Mouse (Mus musculus): ENCODE measurements around the gene Sgsm2. TPM values are rescaled to one million over a fixed set of nuclear protein-coding genes. Genes with fewer than 3 reads are reported as not detected.
A peak's percentile ranks its signal among the peaks of the same experiment; 100 is the strongest.
"Not testable (repeated sequence)": the region's sequence is repeated elsewhere in the genome, so short reads cannot be mapped to it uniquely, and the experiment has no call there.

The Sgsm2 gene
- polyA plus RNA-seq, 1 experiment from 2014 or later: 6.5 TPM

DNA sequence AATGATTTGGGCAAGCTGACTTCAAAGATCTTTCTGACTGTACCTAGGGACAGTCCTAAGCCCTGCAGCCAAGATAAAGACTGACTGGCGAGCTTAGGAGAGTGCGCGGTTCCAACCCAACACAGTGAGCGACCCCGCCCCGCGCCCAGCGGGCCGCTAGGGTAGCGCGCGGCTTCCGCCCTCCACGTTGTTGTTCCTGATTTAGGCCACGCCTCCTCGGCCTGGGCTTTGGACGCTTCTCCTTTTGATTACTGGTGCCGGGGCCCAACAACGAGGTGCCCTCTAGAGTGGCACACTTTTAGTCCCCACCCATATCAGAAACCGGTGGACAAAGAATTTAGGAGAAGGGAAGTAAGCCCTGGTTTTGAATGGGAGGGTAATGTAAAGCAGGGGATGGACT, 67.0 kb downstream of the Sgsm2 start:
- Histone ChIP-seq H3K4me1 (peaks cover 63% of the 10 kb centered on the region), H3K27ac (peak overlapping the region; percentile 91), H3K4me3 (peak overlapping the region; percentile 90), H3K9me3 (no peaks in the 10 kb centered on the region), H3K27me3 (ENCODE audit: poor library complexity, severe bottlenecking) (peaks cover 13% of the 10 kb centered on the region), H3K36me3 (replicated peaks) (no peaks in the 10 kb centered on the region)
- DNase-seq (ENCODE audit: extremely low spot score, low spot score): peak; percentile 85
- under 1% methylated on average over 20 of the region's 20 CpGs for WGBS

DNA sequence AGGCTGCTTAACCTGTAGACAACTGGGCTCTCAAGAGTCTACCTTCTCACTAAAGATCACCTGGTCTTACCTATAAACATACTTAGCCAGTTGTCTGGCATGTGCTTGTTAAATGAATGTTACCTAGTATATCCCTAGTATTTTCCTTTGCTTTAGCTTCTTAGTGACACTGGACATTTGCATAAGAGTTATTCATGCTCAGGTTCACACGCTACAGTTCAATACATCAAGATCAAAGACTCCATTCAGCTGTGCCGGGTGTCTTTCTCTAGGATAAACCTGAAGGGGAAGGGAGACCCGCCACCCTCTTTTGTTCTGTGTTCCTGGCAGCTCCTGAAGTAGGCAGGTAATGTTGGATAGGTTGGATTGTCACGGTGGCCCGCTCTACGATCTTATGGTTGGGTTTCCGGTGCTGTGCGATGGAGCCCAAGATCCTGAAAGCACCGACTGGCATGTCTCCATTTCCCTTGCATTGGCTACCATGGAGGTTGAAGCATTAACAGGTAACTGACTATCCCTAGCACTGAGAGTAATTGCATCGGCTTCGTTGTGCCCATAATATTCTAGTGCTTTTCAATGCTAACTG, 67.8 kb downstream of the Sgsm2 start:
- peaks cover 56% of the 10 kb centered on the region for H3K4me1 ChIP-seq
- 14% methylated on average over 11 of the region's 11 CpGs for WGBS
- H3K27ac ChIP-seq: no peak overlapping the region
- no peaks in the 10 kb centered on the region for H3K9me3 ChIP-seq
- DNase-seq (ENCODE audit: extremely low spot score, low spot score): no peak
- peaks cover 13% of the 10 kb centered on the region for H3K27me3 ChIP-seq (ENCODE audit: poor library complexity, severe bottlenecking)
- H3K36me3 ChIP-seq (replicated peaks): 0 out of 2 replicates have a peak, but pooled peaks cover 3% of the 10 kb centered on the region
- peak overlapping the region; percentile 90 for H3K4me3 ChIP-seq

DNA sequence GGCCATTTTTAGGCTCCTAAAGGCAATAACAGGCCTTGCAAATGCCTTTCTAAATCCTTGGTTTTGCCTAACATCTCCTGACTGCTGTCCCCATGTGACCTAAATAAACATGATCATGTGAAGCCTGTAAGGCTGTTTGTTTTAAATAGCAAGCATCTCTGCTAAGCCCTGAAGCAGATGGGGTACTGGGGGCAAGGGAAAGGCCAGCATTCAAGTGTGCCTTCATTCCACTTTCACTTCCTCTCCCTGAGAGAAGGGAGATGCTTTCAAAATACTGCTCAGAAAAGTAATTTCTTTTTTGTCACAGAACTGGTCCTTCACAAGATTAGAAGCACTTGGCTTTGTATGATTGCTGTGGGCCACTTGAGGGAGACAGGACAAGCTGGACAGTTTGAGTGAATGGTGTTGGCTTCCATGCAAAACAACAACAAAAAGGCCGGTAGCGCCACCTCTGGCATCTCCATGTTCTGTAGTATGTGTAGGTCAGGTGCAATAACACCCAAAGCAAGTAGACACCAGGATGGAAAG, 68.4 kb downstream of the Sgsm2 start:
- Histone ChIP-seq H3K27ac (no peak overlapping the region), H3K4me3 (peak overlapping the region; percentile 90; the same call in 1 of the 2 replicates), H3K9me3 (no peaks in the 10 kb centered on the region), H3K27me3 (ENCODE audit: poor library complexity, severe bottlenecking) (peaks cover 13% of the 10 kb centered on the region), H3K36me3 (replicated peaks) (peaks cover 4% of the 10 kb centered on the region; the same call in 1 of the 2 replicates), H3K4me1 (peaks cover 50% of the 10 kb centered on the region)
- no peak for DNase-seq (ENCODE audit: extremely low spot score, low spot score)
- 30% methylated on average over 2 of the region's 2 CpGs for WGBS

DNA sequence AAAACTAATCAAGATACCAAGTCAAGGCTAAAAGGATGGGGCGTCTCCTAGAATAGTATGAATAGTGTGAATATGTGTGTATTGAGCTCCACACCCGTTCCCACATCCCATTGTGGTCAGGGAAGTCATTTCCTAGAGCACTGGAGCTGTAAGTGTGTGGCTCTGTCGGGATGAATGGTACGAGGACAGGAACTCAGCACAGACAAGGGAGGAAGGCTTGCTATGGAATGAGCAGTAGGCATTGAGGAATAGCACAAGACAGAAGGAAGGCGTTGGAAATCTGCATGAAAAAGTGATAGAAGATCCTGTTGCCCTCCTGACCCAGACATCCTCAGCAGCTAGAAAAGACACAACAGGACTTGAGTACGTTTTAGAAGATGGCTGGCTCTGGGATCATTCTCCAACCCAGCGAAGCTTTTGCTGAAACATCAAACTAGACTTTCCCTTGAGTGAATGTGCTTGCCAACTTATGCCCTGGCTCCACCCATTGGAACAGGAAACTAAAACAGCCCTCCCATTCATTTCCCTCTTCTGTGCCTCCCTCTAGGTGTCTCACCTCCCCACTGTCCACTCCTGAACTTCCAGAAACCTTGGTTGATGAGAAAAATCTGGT, 69.0 kb downstream of the Sgsm2 start:
- 76% methylated on average over 7 of the region's 7 CpGs for WGBS
- no peaks in the 10 kb centered on the region for H3K9me3 ChIP-seq

DNA sequence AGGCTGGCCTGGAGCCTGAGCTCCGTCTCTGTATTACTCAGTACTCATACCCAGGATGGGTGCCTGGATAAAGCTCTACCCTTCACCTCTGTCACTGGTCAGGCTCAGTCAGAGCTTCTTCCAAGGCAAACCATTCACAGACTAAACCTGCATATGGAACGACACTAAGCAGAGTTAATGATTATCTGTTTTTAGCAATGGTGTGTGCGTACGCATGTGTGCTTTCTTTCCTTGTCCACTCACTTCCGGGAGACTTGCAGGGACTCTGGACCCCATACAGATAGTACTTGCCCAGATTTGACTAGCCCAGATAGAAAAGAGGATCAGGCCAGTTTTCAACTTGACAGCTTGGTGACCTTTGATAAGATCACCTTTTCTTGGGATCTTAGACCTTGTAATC, 70.2 kb downstream of the Sgsm2 start:
- H3K4me1 ChIP-seq: peaks cover 32% of the 10 kb centered on the region
- no peaks in the 10 kb centered on the region for H3K9me3 ChIP-seq
- H3K27ac ChIP-seq: no peak overlapping the region
- WGBS: 95% methylated on average over 5 of the region's 5 CpGs
- DNase-seq (ENCODE audit: extremely low spot score, low spot score): no peak
- H3K4me3 ChIP-seq: no peak overlapping the region
- peaks cover 13% of the 10 kb centered on the region for H3K27me3 ChIP-seq (ENCODE audit: poor library complexity, severe bottlenecking)
- peaks cover 10% of the 10 kb centered on the region; the same call in 1 of the 2 replicates for H3K36me3 ChIP-seq (replicated peaks)

More for the DNA sequence above, 69.0 kb downstream of the Sgsm2 start:
- Histone ChIP-seq H3K4me1 (peaks cover 44% of the 10 kb centered on the region), H3K36me3 (replicated peaks) (peaks cover 10% of the 10 kb centered on the region; the same call in 1 of the 2 replicates), H3K27me3 (ENCODE audit: poor library complexity, severe bottlenecking) (peaks cover 13% of the 10 kb centered on the region), H3K4me3 (no peak overlapping the region), H3K27ac (no peak overlapping the region)
- no peak for DNase-seq (ENCODE audit: extremely low spot score, low spot score)

- H3K9me3 ChIP-seq: no peaks in the 10 kb centered on the region
- WGBS: 74% methylated on average over 7 of the region's 7 CpGs
- DNase-seq (ENCODE audit: extremely low spot score, low spot score): no peak
These were observed 70.7 kb downstream of the Sgsm2 start for GRCm38 (mm10) chr11:74826151-74826550.

DNA sequence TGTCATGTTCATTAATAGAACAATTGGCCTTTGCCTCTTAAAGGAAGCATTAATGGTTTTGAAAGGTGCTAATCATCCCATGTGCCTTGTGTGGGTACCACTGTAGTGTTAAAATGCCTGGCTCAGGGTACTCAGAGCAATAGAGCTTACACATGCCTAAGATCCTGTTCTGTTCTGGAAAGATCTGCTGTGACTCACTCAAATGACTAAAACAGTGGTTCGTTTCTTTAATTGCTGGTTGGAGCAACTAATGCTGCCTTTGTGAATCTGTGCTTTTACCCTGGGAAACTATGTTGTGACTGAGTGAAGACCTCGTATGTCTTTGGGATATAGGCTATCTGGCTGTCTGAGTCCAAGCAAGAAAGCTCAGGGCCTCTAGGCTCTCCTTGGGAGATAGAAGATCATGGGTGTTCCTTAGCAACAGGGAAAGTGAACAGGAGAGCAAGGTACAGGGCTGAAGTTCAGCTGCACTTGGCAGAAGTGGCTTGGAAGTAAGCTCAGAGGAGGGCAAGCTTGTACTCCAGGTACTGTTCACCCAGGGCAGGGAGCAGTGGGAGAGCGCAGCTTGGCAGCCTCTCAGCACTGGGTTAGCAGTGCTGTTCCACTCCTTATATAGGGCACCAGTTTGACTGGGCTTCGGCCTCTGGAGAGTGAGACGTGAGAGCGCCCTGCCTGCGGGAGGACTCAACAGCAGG, 74.0 kb downstream of the Sgsm2 start:
- Histone ChIP-seq H3K4me1 (peaks cover 5% of the 10 kb centered on the region; the same call in 1 of the 2 replicates), H3K9me3 (no peaks in the 10 kb centered on the region), H3K27me3 (ENCODE audit: poor library complexity, severe bottlenecking) (peaks cover 2% of the 10 kb centered on the region; the same call in 1 of the 2 replicates), H3K4me3 (no peak overlapping the region), H3K27ac (no peak overlapping the region), H3K36me3 (replicated peaks) (peaks cover 36% of the 10 kb centered on the region)
- 88% methylated on average over 7 of the region's 7 CpGs for WGBS
- no peak for DNase-seq (ENCODE audit: extremely low spot score, low spot score)

More at GRCm38 (mm10) chr11:74826151-74826550, 70.7 kb downstream of the Sgsm2 start:
- H3K27ac ChIP-seq: no peak overlapping the region
- peaks cover 31% of the 10 kb centered on the region for H3K4me1 ChIP-seq
- H3K4me3 ChIP-seq: no peak overlapping the region
- H3K27me3 ChIP-seq (ENCODE audit: poor library complexity, severe bottlenecking): peaks cover 13% of the 10 kb centered on the region
- H3K36me3 ChIP-seq (replicated peaks): peaks cover 13% of the 10 kb centered on the region; the same call in 1 of the 2 replicates

GRCm38 (mm10) chr11:74821463-74821862, 75.4 kb downstream of the Sgsm2 start:
- WGBS: 49% methylated on average over 1 of the region's 1 CpGs
- no peaks in the 10 kb centered on the region for H3K27me3 ChIP-seq (ENCODE audit: poor library complexity, severe bottlenecking)
- H3K4me3 ChIP-seq: no peak overlapping the region
- H3K27ac ChIP-seq: no peak overlapping the region
- 0 out of 2 replicates have a peak, but pooled peaks cover 3% of the 10 kb centered on the region for H3K4me1 ChIP-seq
- no peaks in the 10 kb centered on the region for H3K9me3 ChIP-seq
- peaks cover 50% of the 10 kb centered on the region for H3K36me3 ChIP-seq (replicated peaks)
- no peak for DNase-seq (ENCODE audit: extremely low spot score, low spot score)

DNA sequence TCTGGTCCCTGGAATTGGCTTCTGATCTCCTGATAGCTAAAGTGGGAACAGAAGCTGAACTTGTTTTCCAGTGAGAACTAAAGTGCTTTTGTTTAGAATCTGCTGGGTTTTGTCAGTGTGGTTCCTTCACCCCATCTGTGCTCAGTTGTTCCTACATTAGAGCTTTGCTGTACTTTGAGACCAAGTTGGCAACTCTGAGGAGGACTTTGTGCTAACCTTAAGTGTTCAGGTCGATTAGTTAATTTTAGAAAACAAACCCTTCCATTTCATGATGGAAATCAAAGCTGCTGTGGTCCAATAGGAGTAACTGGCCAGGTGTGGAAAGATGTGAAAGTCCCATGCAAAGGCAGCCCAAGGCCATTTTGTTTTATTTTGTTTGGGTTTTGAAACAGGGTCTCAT, 75.9 kb downstream of the Sgsm2 start:
- Histone ChIP-seq H3K36me3 (replicated peaks) (peaks cover 55% of the 10 kb centered on the region), H3K27me3 (ENCODE audit: poor library complexity, severe bottlenecking) (no peaks in the 10 kb centered on the region)
- WGBS: 72% methylated on average over 1 of the region's 1 CpGs

DNA sequence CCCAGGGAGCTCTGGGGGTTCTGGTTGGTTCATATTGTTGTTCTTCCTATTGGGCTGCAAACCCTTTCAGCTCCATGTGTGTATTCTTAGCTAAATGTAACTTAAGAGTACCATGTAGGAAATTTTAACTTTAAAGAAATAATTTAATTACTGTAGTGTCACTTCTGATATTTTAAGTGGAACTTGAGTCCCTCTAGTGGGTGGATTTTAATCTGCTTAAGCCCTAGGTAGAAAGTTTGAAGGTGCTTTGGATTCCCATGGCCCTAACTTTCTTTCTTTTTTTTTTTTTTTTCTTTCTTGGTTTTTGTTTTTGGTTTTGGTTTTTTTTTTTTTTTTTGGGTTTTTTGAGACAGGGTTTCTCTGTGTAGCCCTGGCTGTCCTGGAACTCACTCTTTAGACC, 81.1 kb downstream of the Sgsm2 start:
- no peak for DNase-seq (ENCODE audit: extremely low spot score, low spot score)
- no peak overlapping the region for H3K4me3 ChIP-seq
- H3K4me1 ChIP-seq: no peaks in the 10 kb centered on the region
- H3K36me3 ChIP-seq (replicated peaks): peaks cover 73% of the 10 kb centered on the region
- H3K9me3 ChIP-seq: no peaks in the 10 kb centered on the region
- H3K27me3 ChIP-seq (ENCODE audit: poor library complexity, severe bottlenecking): no peaks in the 10 kb centered on the region
- no peak overlapping the region for H3K27ac ChIP-seq

More for the DNA sequence above, 75.9 kb downstream of the Sgsm2 start:
- H3K4me1 ChIP-seq: no peaks in the 10 kb centered on the region
- H3K27ac ChIP-seq: no peak overlapping the region
- no peak for DNase-seq (ENCODE audit: extremely low spot score, low spot score)
- H3K9me3 ChIP-seq: no peaks in the 10 kb centered on the region
- no peak overlapping the region for H3K4me3 ChIP-seq

DNA sequence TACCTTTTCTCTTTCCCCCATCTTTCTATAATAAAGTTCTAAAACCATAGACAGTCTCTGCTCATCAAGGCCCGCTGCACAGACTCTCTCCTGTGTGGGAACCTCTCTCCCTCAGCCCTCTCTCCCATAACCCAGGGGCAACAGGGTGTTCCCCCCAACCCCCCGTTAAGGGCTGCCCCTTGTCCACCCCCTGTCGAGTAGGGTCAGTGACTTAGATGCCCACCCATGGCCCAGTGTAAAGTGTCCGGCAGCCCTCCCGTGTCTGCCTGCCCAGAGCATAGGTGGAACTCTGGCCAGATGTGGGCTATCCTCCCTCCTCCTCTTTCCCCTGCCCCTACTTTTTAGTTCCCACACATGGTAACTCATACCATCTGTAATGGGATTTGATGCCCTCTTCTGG, 85.3 kb downstream of the Sgsm2 start:
- Histone ChIP-seq H3K27ac (no peak overlapping the region), H3K36me3 (replicated peaks) (peaks cover 74% of the 10 kb centered on the region), H3K27me3 (ENCODE audit: poor library complexity, severe bottlenecking) (no peaks in the 10 kb centered on the region), H3K9me3 (no peaks in the 10 kb centered on the region), H3K4me1 (no peaks in the 10 kb centered on the region), H3K4me3 (no peak overlapping the region)
- WGBS: 87% methylated on average over 5 of the region's 5 CpGs
- DNase-seq (ENCODE audit: extremely low spot score, low spot score): no peak

DNA sequence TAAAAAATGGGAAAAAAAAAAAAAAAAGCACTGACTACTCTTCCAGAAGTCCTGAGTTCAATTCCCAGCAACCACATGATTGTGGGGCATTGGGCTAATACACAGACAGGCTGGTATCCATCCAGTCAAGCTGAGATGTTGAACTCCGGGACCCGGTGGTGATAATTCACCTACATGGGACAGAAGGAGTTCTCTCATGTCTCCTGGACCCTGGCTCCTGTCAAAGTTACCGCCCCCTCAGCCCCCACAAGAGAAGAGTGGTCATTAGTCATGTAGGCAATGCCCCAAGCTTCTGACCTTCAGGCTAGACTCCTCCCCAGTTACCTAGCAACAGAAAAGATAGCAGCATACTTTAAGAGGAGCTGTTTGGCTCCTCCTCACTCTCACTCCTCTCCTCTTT, 85.8 kb downstream of the Sgsm2 start:
- not testable (repeated sequence) for H3K4me1 ChIP-seq; H3K9me3 ChIP-seq; H3K27ac ChIP-seq; H3K27me3 ChIP-seq (ENCODE audit: poor library complexity, severe bottlenecking); H3K4me3 ChIP-seq; DNase-seq (ENCODE audit: extremely low spot score, low spot score)
- WGBS: 87% methylated on average over 3 of the region's 3 CpGs
- peaks cover 74% of the 10 kb centered on the region for H3K36me3 ChIP-seq (replicated peaks)

- no peak for DNase-seq (ENCODE audit: extremely low spot score, low spot score)
- Histone ChIP-seq H3K4me3 (no peak overlapping the region), H3K36me3 (replicated peaks) (peaks cover 78% of the 10 kb centered on the region), H3K4me1 (no peaks in the 10 kb centered on the region), H3K27me3 (ENCODE audit: poor library complexity, severe bottlenecking) (no peaks in the 10 kb centered on the region), H3K9me3 (no peaks in the 10 kb centered on the region), H3K27ac (no peak overlapping the region)
These were observed 86.7 kb downstream of the Sgsm2 start for GRCm38 (mm10) chr11:74810134-74810533.

All from forebrain, embryonic 10.5 days (tissue).